Mouse (Mus musculus) midbrain, embryonic 12.5 days (tissue): ENCODE measurements around the gene Tep1. TPM values are rescaled to one million over a fixed set of nuclear protein-coding genes. Genes with fewer than 3 reads are reported as not detected.

Experiments
- polyA plus RNA-seq: library from polyadenylated mRNA; unstranded; fragments of >200 nt; fragmentation: Nextera tagmentation; extraction: Ambion mirVana; gene quantifications from 2 replicates; pipeline ENCODE4 v1.2.1, GENCODE M21; 2016

Tep1 gene
- polyA plus RNA-seq, 1 experiment from 2014 or later = 3.7 TPM

Other genes with a start within 250 kb of the Tep1 start
- not detected in 2 replicates for gene Olfr745, start 231.2 kb downstream of the Tep1 start, polyA plus RNA-seq
- not detected in 2 replicates for gene Olfr746, start 223.5 kb downstream of the Tep1 start, polyA plus RNA-seq
- not detected in 2 replicates for gene Olfr747, start 177.4 kb downstream of the Tep1 start, polyA plus RNA-seq
- gene Olfr748, start 163.2 kb downstream of the Tep1 start, polyA plus RNA-seq = not detected in 2 replicates
- not detected in 2 replicates for gene Olfr749, start 125.5 kb downstream of the Tep1 start, polyA plus RNA-seq
- gene Ttc5, start 85.0 kb downstream of the Tep1 start, polyA plus RNA-seq = 108 and 121 TPM in 2 replicates
- not detected in 2 replicates for gene Ccnb1ip1, start 62.8 kb downstream of the Tep1 start, polyA plus RNA-seq
- gene Parp2, start 62.7 kb downstream of the Tep1 start, polyA plus RNA-seq = 52.1 and 55.8 TPM in 2 replicates
- 0.35 and 0.60 TPM in 2 replicates for gene Klhl33, start 26.9 kb upstream of the Tep1 start, polyA plus RNA-seq
- 141 and 147 TPM in 2 replicates for gene Osgep, start 54.3 kb upstream of the Tep1 start, polyA plus RNA-seq
- 321 and 333 TPM in 2 replicates for gene Apex1, start 54.4 kb upstream of the Tep1 start, polyA plus RNA-seq
- gene Pip4p1, start 60.3 kb upstream of the Tep1 start, polyA plus RNA-seq = 68.3 and 72.8 TPM in 2 replicates
- gene Pnp, start 60.5 kb upstream of the Tep1 start, polyA plus RNA-seq = 50.0 and 50.1 TPM in 2 replicates
- not detected in 2 replicates for gene Gm49342, start 74.0 kb upstream of the Tep1 start, polyA plus RNA-seq
- 0.46 and 0.52 TPM in 2 replicates for gene Pnp2, start 85.4 kb upstream of the Tep1 start, polyA plus RNA-seq
- not detected in 2 replicates for gene Rnase10, start 137.2 kb upstream of the Tep1 start, polyA plus RNA-seq
- gene Rnase9, start 171.3 kb upstream of the Tep1 start, polyA plus RNA-seq = not detected in 2 replicates
- not detected in 2 replicates for gene Rnase11, start 179.6 kb upstream of the Tep1 start, polyA plus RNA-seq
- not detected in 2 replicates for gene Rnase12, start 187.1 kb upstream of the Tep1 start, polyA plus RNA-seq
- gene Olfr750, start 203.9 kb upstream of the Tep1 start, polyA plus RNA-seq = 0.03 TPM in 1 of 2 replicates, not detected in the other
- gene Rnase4, start 220.5 kb upstream of the Tep1 start, polyA plus RNA-seq = 12.0 and 14.2 TPM in 2 replicates
- gene Ang, start 220.6 kb upstream of the Tep1 start, polyA plus RNA-seq = 1.9 and 3.2 TPM in 2 replicates
- gene Eddm3b, start 243.9 kb upstream of the Tep1 start, polyA plus RNA-seq = not detected in 2 replicates